Mouse (Mus musculus) myocyte (in vitro differentiated cells): ENCODE data around the gene Calhm4. TPM values are rescaled to one million over a fixed set of nuclear protein-coding genes. Genes with fewer than 3 reads are reported as not detected.
"Not testable (repeated sequence)": the region's sequence is repeated elsewhere in the genome, so short reads cannot be mapped to it uniquely, and the experiment has no call there.

Experiments used
- H3K27me3 ChIP-seq: one replicate; pipeline ENCODE4 v1.6.1; 2011; ENCODE audit not compliant: control insufficient read depth, insufficient read depth, insufficient read length
- H3K36me3 ChIP-seq: one replicate; pipeline ENCODE4 v1.6.1; 2011; ENCODE audit not compliant: control insufficient read depth, insufficient read depth
- H3K4me2 ChIP-seq: one replicate; pipeline ENCODE4 v1.6.1; 2011; ENCODE audit warnings: low read depth, control low read depth
- H3K4me3 ChIP-seq: one replicate; pipeline ENCODE4 v1.5.1; 2011; ENCODE audit warnings: mild to moderate bottlenecking, control low read depth, moderate library complexity
- H3K79me2 ChIP-seq: one replicate; pipeline ENCODE4 v1.6.1; 2011; ENCODE audit not compliant: control insufficient read depth, insufficient read depth
- H3ac ChIP-seq: one replicate; pipeline ENCODE4 v1.6.1; 2011; ENCODE audit not compliant: control insufficient read depth, insufficient read length
- CEBPB ChIP-seq: IDR thresholded peaks from 2 replicates; pipeline ENCODE4 v1.6.1; 2011; ENCODE audit warnings: mild to moderate bottlenecking, moderate library complexity; ENCODE audit not compliant: poor library complexity, insufficient read depth, severe bottlenecking
- E2F4 ChIP-seq: IDR thresholded peaks from one replicate; pipeline ENCODE4 v1.6.1; 2011; ENCODE audit warnings: mild to moderate bottlenecking, control low read depth, moderate library complexity; ENCODE audit not compliant: insufficient read depth
- MAX ChIP-seq: IDR thresholded peaks from one replicate; pipeline ENCODE4 v1.6.1; 2011; ENCODE audit warnings: low read depth, mild to moderate bottlenecking, control low read depth
- MYOD1 ChIP-seq, 3 experiments: IDR thresholded peaks; one replicate each; pipeline ENCODE4 v1.6.1; 2011; ENCODE audit warnings: control low read depth in 2 of 3, low read depth in 2 of 3, mild to moderate bottlenecking in 2 of 3, moderate library complexity in 1 of 3; ENCODE audit not compliant: insufficient read length in 2 of 3, control insufficient read depth in 1 of 3
- POLR2A ChIP-seq: IDR thresholded peaks from one replicate; pipeline ENCODE4 v1.6.1; 2011; ENCODE audit warnings: low read depth, mild to moderate bottlenecking, control low read depth, moderate library complexity; ENCODE audit not compliant: insufficient read length
- POLR2AphosphoS2 ChIP-seq: IDR thresholded peaks from one replicate; pipeline ENCODE4 v1.6.1; 2011; ENCODE audit warnings: low read depth, control low read depth; ENCODE audit not compliant: insufficient read length
- REST ChIP-seq: IDR thresholded peaks from one replicate; pipeline ENCODE4 v1.6.1; 2011; ENCODE audit warnings: mild to moderate bottlenecking, control low read depth, moderate library complexity; ENCODE audit not compliant: insufficient read depth, insufficient read length
- SRF ChIP-seq: IDR thresholded peaks from one replicate; pipeline ENCODE4 v1.6.1; 2011; ENCODE audit warnings: low read depth; ENCODE audit not compliant: control insufficient read depth, insufficient read length
- TCF12 ChIP-seq: IDR thresholded peaks from one replicate; pipeline ENCODE4 v1.6.1; 2011; ENCODE audit warnings: mild to moderate bottlenecking, control low read depth; ENCODE audit not compliant: poor library complexity, insufficient read depth, severe bottlenecking
- USF1 ChIP-seq: IDR thresholded peaks from one replicate; pipeline ENCODE4 v1.6.1; 2011; ENCODE audit warnings: low read depth, mild to moderate bottlenecking, control low read depth, moderate library complexity
- polyA plus RNA-seq: library from polyadenylated mRNA; unstranded; fragments of >200 nt; fragmentation: generic; extraction: Trizol; gene quantifications from one replicate; pipeline ENCODE4 v1.2.1, GENCODE M21; 2012; ENCODE audit warnings: missing spikeins

Calhm4 gene
- polyA plus RNA-seq, 1 experiment: not detected

- no peaks in the 10 kb centered on the region for H3K79me2 ChIP-seq
- H3K4me2 ChIP-seq: no peak overlapping the region
- H3K27me3 ChIP-seq: no peaks in the 10 kb centered on the region
- peaks cover 59% of the 10 kb centered on the region for H3K36me3 ChIP-seq
- H3K4me3 ChIP-seq: no peak overlapping the region
- no peak overlapping the region for H3ac ChIP-seq
- TF ChIP-seq POLR2A (no peak), SRF (no peak), USF1 (no peak), MYOD1 (IDR thresholded peaks at IDR 0.05; ENCODE audit: control insufficient read depth in 1 of 3, insufficient read length in 2 of 3, low read depth in 2 of 3) (no peak), TCF12 (no peak), POLR2AphosphoS2 (no peak), CEBPB (no peak), MAX (no peak), REST (no peak), E2F4 (no peak)
Observed at GRCm38 (mm10) chr10:33998397-33998796, 45.7 kb downstream of the Calhm4 start.

- H3K4me2 ChIP-seq, H3K4me3 ChIP-seq, H3K79me2 ChIP-seq, H3K27me3 ChIP-seq, H3ac ChIP-seq: not testable (repeated sequence)
- H3K36me3 ChIP-seq: peaks cover 48% of the 10 kb centered on the region
Observed at GRCm38 (mm10) chr10:33996686-33997085, 47.4 kb downstream of the Calhm4 start.

Other genes starting within 250 kb of the Calhm4 start
- gene Sult3a1, start 186.6 kb downstream of the Calhm4 start, polyA plus RNA-seq: not detected
- 0.01 TPM for gene Rsph4a, start 139.2 kb downstream of the Calhm4 start, polyA plus RNA-seq
- 2.2 TPM for gene Zup1, start 93.0 kb downstream of the Calhm4 start, polyA plus RNA-seq
- gene Rwdd1, start 24.7 kb downstream of the Calhm4 start, polyA plus RNA-seq: 83.6 TPM
- not detected for gene Trappc3l, start 6.7 kb downstream of the Calhm4 start, polyA plus RNA-seq
- gene Calhm5, start 52.2 kb upstream of the Calhm4 start, polyA plus RNA-seq: 0.08 TPM
- 0.05 TPM for gene Calhm6, start 83.7 kb upstream of the Calhm4 start, polyA plus RNA-seq
- 7.6 TPM for gene Dse, start 163.4 kb upstream of the Calhm4 start, polyA plus RNA-seq
- gene Tspyl1, start 237.9 kb upstream of the Calhm4 start, polyA plus RNA-seq: 26.4 TPM